Mouse (Mus musculus) spleen, adult 2 months (tissue): ENCODE data around the gene Erbb3. TPM values are rescaled to one million over a fixed set of nuclear protein-coding genes. Genes with fewer than 3 reads are reported as not detected.

Experiments used
- DNase-seq, 2 experiments: peaks; one replicate each; pipeline versions ENCODE4 v3.0.0 to v3.0.0-alpha.2; 2012 to 2021; ENCODE audit warnings: low spot score in 2 of 2, low read depth in 1 of 2
- H3K27ac ChIP-seq: fragments of 200-500 bp; 2 replicates; pipeline ENCODE4 v1.5.1; 2012; ENCODE audit warnings: low read length, inconsistent platforms; ENCODE audit not compliant: insufficient read depth
- H3K27me3 ChIP-seq: fragments of 200-500 bp; 2 replicates; pipeline ENCODE4 v1.6.1; 2012; ENCODE audit warnings: mild to moderate bottlenecking, moderate library complexity, low read length, inconsistent platforms; ENCODE audit not compliant: control insufficient read depth, insufficient read depth
- H3K36me3 ChIP-seq: fragments of 200-500 bp; 2 replicates; pipeline ENCODE4 v1.6.1; 2012; ENCODE audit warnings: mild to moderate bottlenecking, low read length, inconsistent platforms; ENCODE audit not compliant: control insufficient read depth, insufficient read depth
- H3K4me1 ChIP-seq: fragments of 200-500 bp; 2 replicates; pipeline ENCODE4 v1.6.1; 2011; ENCODE audit warnings: inconsistent platforms; ENCODE audit not compliant: control insufficient read depth, insufficient read depth, insufficient read length
- H3K4me3 ChIP-seq: fragments of 200-500 bp; 2 replicates; pipeline ENCODE4 v1.5.1; 2011; ENCODE audit warnings: mild to moderate bottlenecking, inconsistent platforms; ENCODE audit not compliant: insufficient read depth, insufficient read length; ENCODE audit errors: extremely low read depth
- CTCF ChIP-seq: fragments of 200-500 bp; IDR thresholded peaks from 2 replicates; pipeline ENCODE4 v1.5.1; 2011; ENCODE audit warnings: mild to moderate bottlenecking, inconsistent platforms; ENCODE audit not compliant: insufficient read depth, insufficient read length, insufficient replicate concordance; ENCODE audit errors: extremely low read depth
- POLR2A ChIP-seq: fragments of 200-500 bp; IDR thresholded peaks from 2 replicates; pipeline ENCODE4 v1.6.1; 2011; ENCODE audit warnings: low read depth, low read length, inconsistent platforms
- WGBS: fragments of 180-500 bp; shearing (Covaris S2); methylation state at CpG from one replicate; pipeline ENCODE4 v1.1.7; 2018; 5-methylcytosine and 5-hydroxymethylcytosine counted together
- polyA plus RNA-seq: library from polyadenylated mRNA; depleted of rRNA; stranded (reverse); fragments of >200 nt; gene quantifications from 2 replicates; pipeline ENCODE4 v1.2.3, GENCODE M21; 2012

Erbb3 gene
- polyA plus RNA-seq, 1 experiment, result 1.6 TPM

- WGBS, result 1% methylated on average over 50 of the region's 50 CpGs
- Histone ChIP-seq H3K27me3 (no peaks in the 10 kb centered on the region), H3K36me3 (peaks cover 23% of the 10 kb centered on the region), H3K27ac (peak within 1 kb of the TSS; percentile 91), H3K4me3 (peak within 1 kb of the TSS; percentile 73), H3K4me1 (peaks cover 2% of the 10 kb centered on the region)
- peak; percentile 23 for TF ChIP-seq POLR2A
- TF ChIP-seq CTCF, result no peak
- peak; percentile 92 to 99 for DNase-seq
Measured at GRCm38 (mm10) chr10:128547361-128548032, 42.0 kb downstream of the Erbb3 start, which contains the start of gene Zc3h10. Zc3h10 (minus strand) TSS chr10:128547774.

- TF ChIP-seq POLR2A (no peak), CTCF (no peak)
- peak overlapping the region; percentile 61 for H3K4me3 ChIP-seq
- DNase-seq, result no peak
- peaks cover 25% of the 10 kb centered on the region for H3K36me3 ChIP-seq
- H3K27me3 ChIP-seq, result no peaks in the 10 kb centered on the region
- WGBS, result 5% methylated on average over 7 of the region's 7 CpGs
- H3K4me1 ChIP-seq, result peaks cover 2% of the 10 kb centered on the region
- H3K27ac ChIP-seq, result peak overlapping the region; percentile 88
Measured at GRCm38 (mm10) chr10:128546787-128547186, 42.7 kb downstream of the Erbb3 start.

- no peak for DNase-seq
- peaks cover 25% of the 10 kb centered on the region for H3K36me3 ChIP-seq
- H3K4me3 ChIP-seq, result no peak overlapping the region; the same call in 1 of the 2 replicates
- WGBS, result 1% methylated on average over 4 of the region's 4 CpGs
- TF ChIP-seq CTCF, result no peak
- TF ChIP-seq POLR2A, result no peak
- H3K27ac ChIP-seq, result peak overlapping the region; percentile 88; the same call in 1 of the 2 replicates
- no peaks in the 10 kb centered on the region for H3K27me3 ChIP-seq
- H3K4me1 ChIP-seq, result peaks cover 2% of the 10 kb centered on the region
Measured at GRCm38 (mm10) chr10:128546361-128546760, 43.1 kb downstream of the Erbb3 start.

GRCm38 (mm10) chr10:128545570-128545898 lies 43.9 kb downstream of the Erbb3 start:
- H3K27ac ChIP-seq, result no peak overlapping the region
- no peak overlapping the region for H3K4me3 ChIP-seq
- WGBS, result 92% methylated on average over 3 of the region's 3 CpGs
- DNase-seq, result no peak
- no peak for TF ChIP-seq CTCF
- no peak for TF ChIP-seq POLR2A
- no peaks in the 10 kb centered on the region for H3K27me3 ChIP-seq
- peaks cover 27% of the 10 kb centered on the region for H3K36me3 ChIP-seq
- H3K4me1 ChIP-seq, result peaks cover 2% of the 10 kb centered on the region

- Histone ChIP-seq H3K4me3 (no peak overlapping the region), H3K27me3 (no peaks in the 10 kb centered on the region), H3K27ac (no peak overlapping the region), H3K36me3 (peaks cover 27% of the 10 kb centered on the region), H3K4me1 (peaks cover 2% of the 10 kb centered on the region)
- no peak for DNase-seq
- 96% methylated on average over 37 of the region's 37 CpGs for WGBS
- TF ChIP-seq POLR2A, result no peak
- no peak for TF ChIP-seq CTCF
Measured at GRCm38 (mm10) chr10:128544674-128545569, 44.5 kb downstream of the Erbb3 start.

GRCm38 (mm10) chr10:128544151-128544657 lies 45.2 kb downstream of the Erbb3 start:
- no peak overlapping the region for H3K27ac ChIP-seq
- TF ChIP-seq CTCF (no peak), POLR2A (no peak)
- H3K36me3 ChIP-seq, result peaks cover 27% of the 10 kb centered on the region
- no peak overlapping the region for H3K4me3 ChIP-seq
- 97% methylated on average over 15 of the region's 15 CpGs for WGBS
- DNase-seq, result no peak
- no peaks in the 10 kb centered on the region; the same call in none of the 2 replicates for H3K4me1 ChIP-seq
- H3K27me3 ChIP-seq, result no peaks in the 10 kb centered on the region
